Mouse (Mus musculus): ENCODE measurements around the gene Urad.
A peak's percentile ranks its signal among the peaks of the same experiment; 100 is the strongest.

The Urad gene

GRCm38 (mm10) chr5:147322183-147322582 is at the start of gene Urad:
Urad (minus strand) TSS chr5:147322440.
- DNase-seq (ENCODE audit: low read depth, low spot score), result no peak

GRCm38 (mm10) chr5:147370276-147370675 is 48.0 kb upstream of the Urad start:
- no peak for DNase-seq (ENCODE audit: low read depth, low spot score)

GRCm38 (mm10) chr5:147368221-147368620 is 46.0 kb upstream of the Urad start:
- no peak for DNase-seq (ENCODE audit: low read depth, low spot score)

DNA sequence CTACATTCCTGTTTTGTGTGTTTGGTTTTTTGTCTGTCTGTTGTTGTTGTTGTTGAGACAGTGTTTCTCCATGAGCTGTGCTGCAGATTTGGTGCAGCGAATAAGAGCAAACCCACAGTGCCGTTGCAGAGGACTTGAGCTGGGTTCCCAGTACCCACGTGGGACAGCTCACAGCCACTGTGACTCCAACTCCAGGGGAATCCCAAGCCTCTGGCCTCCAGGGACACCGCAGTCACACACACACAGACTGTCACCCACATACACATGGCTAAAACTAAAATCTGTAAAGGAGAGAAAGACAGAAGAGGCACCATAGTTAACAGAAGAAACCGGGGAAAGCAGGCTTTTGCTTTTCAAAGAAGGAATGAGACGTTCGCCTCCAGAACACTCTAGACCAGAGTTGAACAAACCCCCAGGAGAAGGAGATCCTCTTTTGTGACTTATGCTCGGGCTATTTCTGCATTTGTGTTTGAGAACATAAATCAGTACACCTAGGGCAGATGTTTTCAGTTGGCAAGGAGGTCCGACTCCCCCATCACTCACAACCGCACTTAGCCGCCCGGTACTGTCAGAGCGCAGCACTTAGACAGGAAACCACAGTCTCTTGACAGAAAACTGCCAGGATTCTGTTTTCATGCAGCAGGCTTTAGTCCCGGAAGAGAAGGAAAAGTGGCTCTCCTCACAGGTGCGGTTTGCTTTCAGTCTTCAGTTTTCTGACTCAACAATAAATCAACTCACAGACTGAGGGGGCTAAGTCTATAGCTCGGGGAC is 43.9 kb upstream of the Urad start:
- DNase-seq (ENCODE audit: low read depth, low spot score), result no peak

DNA sequence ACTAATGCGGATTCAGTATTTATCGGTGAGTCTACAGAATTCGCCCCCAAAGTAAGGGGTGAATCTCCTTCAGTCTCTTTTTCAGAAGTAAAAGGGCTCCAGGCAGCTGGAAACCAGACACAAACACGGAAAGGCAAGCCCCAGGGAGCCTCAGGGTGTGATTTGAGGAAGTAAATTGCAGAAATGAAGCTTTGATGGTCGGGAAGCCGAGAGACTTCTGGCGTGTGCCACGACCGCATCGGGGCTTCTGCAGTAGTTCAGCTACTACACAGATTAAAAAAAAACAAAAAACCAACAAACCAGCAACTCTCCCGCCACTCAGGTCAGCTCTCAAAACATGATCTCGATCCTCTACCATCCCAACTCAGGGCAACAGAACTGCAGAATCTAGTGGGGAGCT is 40.8 kb upstream of the Urad start:
- DNase-seq (ENCODE audit: low read depth, low spot score), result no peak

DNA sequence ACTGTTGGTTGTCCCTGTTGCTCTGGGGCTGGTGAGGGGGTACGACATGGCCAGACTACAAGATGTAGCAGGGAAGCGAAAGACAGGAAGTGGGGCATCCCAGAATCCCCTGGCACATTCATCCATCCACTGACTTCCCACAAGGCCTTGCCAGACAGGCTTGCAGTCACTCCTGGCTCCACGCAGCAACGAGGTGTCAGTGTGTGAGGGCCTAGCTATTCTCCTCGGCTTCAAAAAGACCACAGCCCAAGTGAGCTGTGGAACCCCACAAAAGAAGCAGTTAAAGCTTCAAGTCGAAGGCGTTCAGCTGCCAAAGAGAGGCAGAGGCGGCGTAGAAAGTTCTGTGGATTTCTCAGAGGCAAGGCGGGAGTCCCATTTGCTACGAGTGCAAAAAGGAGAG is 36.2 kb upstream of the Urad start:
- DNase-seq (ENCODE audit: low read depth, low spot score), result no peak

DNA sequence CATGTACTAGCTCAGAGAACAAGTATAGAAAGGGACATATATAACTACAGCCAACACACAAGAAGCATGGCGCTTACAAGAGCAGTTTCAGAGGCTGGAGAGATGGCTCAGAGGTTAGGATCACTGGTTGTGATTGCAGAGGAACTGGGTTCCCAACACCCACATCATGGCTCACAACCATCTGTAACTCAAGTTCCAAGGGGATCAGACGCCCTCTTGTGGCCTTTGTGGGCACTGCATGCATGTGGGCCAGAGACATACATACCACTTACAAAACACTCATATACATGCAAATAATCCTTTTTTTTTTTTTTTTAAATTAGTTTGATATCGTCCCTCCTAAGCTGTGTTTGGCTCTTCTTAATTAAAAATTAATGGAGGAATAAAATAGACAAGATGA is 35.3 kb upstream of the Urad start:
- no peak for DNase-seq (ENCODE audit: low read depth, low spot score)

- no peak for DNase-seq (ENCODE audit: low read depth, low spot score)
Measured at GRCm38 (mm10) chr5:147356260-147357055, 34.2 kb upstream of the Urad start.

DNA sequence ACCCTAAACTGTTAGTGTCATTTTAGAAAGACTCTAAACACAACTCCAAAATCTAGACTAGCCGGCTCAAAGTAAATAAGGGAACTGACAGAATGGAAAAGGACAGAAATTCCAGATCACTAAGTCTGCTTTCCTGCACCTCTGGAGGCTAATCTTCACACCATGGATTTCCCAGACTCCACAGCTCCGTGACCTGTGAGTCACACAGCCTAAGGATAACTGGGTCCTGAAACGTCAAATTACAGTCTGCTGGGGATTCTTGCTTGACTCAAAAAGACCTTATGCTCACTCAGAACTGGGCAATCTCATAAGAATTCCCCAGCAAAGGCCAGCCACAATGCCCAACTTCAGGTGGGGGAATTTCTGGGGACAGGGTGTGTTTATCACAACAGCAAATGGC is 33.5 kb upstream of the Urad start:
- DNase-seq (ENCODE audit: low read depth, low spot score), result no peak

- DNase-seq (ENCODE audit: low read depth, low spot score), result no peak
Measured at GRCm38 (mm10) chr5:147354985-147355384, 32.7 kb upstream of the Urad start.

- DNase-seq (ENCODE audit: low read depth, low spot score), result peak; percentile 68
Measured at GRCm38 (mm10) chr5:147354161-147354780, 32.0 kb upstream of the Urad start.

- DNase-seq (ENCODE audit: low read depth, low spot score), result no peak
Measured at GRCm38 (mm10) chr5:147351931-147352330, 29.7 kb upstream of the Urad start.

GRCm38 (mm10) chr5:147345981-147346380 is 23.7 kb upstream of the Urad start:
- no peak for DNase-seq (ENCODE audit: low read depth, low spot score)

DNA sequence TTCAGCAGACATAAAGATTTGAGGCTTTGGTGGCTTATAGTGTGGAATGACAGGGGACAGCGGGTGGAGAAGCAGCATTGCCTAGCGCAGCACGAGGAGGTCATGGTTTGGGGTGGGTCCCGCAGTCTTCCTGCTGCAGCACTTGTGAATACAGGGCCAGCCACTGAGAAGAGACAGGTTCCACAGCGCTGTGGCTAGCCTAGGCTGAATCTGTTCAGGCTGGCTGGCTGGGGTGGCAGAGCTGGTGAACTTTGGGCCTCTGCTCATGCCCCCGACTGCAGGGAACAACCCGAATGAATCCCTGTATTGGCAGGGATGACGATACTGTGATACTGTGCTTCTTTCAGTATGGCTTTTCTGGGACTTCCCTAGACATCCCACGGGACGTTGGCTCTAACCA is 21.7 kb upstream of the Urad start:
- DNase-seq (ENCODE audit: low read depth, low spot score), result no peak

DNA sequence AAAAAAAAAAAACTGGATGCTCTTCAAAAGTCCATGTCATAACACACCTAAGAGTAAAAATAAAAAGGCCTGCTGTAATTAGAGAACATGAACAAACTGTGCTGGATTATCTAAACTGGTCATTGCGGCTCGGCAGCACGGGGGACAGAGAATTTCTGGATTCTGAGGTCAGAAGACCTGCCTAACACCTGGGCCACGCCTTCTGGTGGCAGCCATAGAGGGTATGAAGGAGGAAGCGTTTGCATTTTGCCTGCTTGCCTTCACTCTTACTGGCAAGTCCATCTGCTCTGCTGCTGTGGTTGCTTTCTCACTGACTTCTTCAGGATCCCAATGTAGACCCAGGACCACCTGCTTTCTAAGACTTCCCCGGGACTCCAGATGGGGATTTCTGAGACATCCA is 20.7 kb upstream of the Urad start:
- DNase-seq (ENCODE audit: low read depth, low spot score), result no peak

- DNase-seq (ENCODE audit: low read depth, low spot score), result no peak
Measured at GRCm38 (mm10) chr5:147340741-147341414, 18.6 kb upstream of the Urad start.

- no peak for DNase-seq (ENCODE audit: low read depth, low spot score)
Measured at GRCm38 (mm10) chr5:147339560-147339959, 17.3 kb upstream of the Urad start.

GRCm38 (mm10) chr5:147338967-147339366 is 16.7 kb upstream of the Urad start:
- DNase-seq (ENCODE audit: low read depth, low spot score), result no peak

DNA sequence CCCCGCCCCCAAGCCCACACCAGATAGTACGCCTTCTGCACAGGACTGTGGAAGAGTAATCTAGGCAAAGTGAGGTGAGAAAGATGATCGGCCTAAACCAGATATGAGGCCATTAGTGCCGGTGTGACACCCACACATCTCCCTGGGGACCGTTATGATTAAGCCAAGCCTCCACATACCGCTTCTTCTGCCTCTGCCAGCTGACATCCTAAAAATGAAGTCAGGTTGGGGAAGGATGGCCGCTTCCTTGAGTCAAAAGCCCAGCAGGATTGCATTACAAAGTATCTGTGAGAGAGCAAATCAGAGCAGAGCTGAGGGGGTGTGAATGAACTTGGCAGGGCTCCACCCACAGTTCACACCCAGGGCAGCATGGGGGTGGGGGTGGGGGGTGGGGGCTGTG is 10.5 kb upstream of the Urad start:
- DNase-seq (ENCODE audit: low read depth, low spot score), result no peak

DNA sequence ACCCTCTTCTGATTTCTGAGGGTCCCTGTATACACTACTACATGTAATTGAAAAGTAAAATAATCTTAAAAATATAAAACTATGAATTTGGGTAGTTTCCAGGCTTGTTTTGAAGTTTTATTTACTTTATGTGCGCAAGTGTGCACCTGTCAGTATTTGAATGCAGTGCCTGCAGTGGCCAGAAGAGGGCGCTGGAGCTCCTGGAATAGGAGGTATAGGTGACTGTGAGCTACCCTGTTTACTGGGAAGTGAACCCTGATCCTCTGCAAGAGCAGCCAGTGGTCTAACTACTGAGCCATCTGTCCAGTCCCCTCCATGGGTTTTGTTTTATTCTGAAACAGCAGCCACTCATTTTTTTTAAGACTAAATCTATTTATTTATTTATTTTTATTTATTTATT is 9.3 kb upstream of the Urad start:
- peak; percentile 10 for DNase-seq (ENCODE audit: low read depth, low spot score)

- DNase-seq (ENCODE audit: low read depth, low spot score), result no peak
Measured at GRCm38 (mm10) chr5:147329946-147330345, 7.7 kb upstream of the Urad start.

- no peak for DNase-seq (ENCODE audit: low read depth, low spot score)
Measured at GRCm38 (mm10) chr5:147327636-147328035, 5.4 kb upstream of the Urad start.

Measured in telencephalon, adult 2 months (tissue).